Mouse (Mus musculus) embryonic facial prominence, embryonic 14.5 days (tissue): ENCODE measurements around the gene Rpl38. TPM values are rescaled to one million over a fixed set of nuclear protein-coding genes. Genes with fewer than 3 reads are reported as not detected.
A peak's percentile ranks its signal among the peaks of the same experiment; 100 is the strongest.

Experiments used
- ATAC-seq: fragments of 200-750 bp; cut with Nextera tagmentation; 2 replicates; pipeline ENCODE4 v1.8.0; 2017; ENCODE audit warnings: low read depth, moderate number of reproducible peaks, moderate TSS enrichment
- DNase-seq: peaks from one replicate; pipeline ENCODE4 v3.0.0-alpha.2; 2015; ENCODE audit warnings: low spot score
- H3K27ac ChIP-seq: fragments of 300-500 bp; sonication (generic); replicated peaks from 2 replicates; pipeline ENCODE4 v1.5.1; 2014; ENCODE audit warnings: low read depth, mild to moderate bottlenecking, low read length, moderate library complexity
- H3K27me3 ChIP-seq: fragments of 300-500 bp; sonication (generic); replicated peaks from 2 replicates; pipeline ENCODE4 v1.6.1; 2014; ENCODE audit warnings: low read length; ENCODE audit not compliant: control insufficient read depth, insufficient read depth
- H3K36me3 ChIP-seq: fragments of 300-500 bp; sonication (generic); 2 replicates; pipeline ENCODE4 v1.6.1; 2014; ENCODE audit warnings: low read length, mixed read lengths; ENCODE audit not compliant: control insufficient read depth, insufficient read depth
- H3K4me1 ChIP-seq: fragments of 300-500 bp; sonication (generic); 2 replicates; pipeline ENCODE4 v1.6.1; 2014; ENCODE audit warnings: antibody characterized with exemption, low read length; ENCODE audit not compliant: control insufficient read depth, insufficient read depth
- H3K4me2 ChIP-seq: fragments of 300-500 bp; sonication (generic); 2 replicates; pipeline ENCODE4 v1.6.1; 2014; ENCODE audit warnings: low read depth, mild to moderate bottlenecking, low read length, moderate library complexity, mixed read lengths
- H3K4me3 ChIP-seq: fragments of 300-500 bp; sonication (generic); 2 replicates; pipeline ENCODE4 v1.5.1; 2014; ENCODE audit warnings: low read depth, mild to moderate bottlenecking, low read length
- H3K9ac ChIP-seq: fragments of 300-500 bp; sonication (generic); 2 replicates; pipeline ENCODE4 v1.6.1; 2014; ENCODE audit warnings: low read depth, mild to moderate bottlenecking, low read length, moderate library complexity, mixed read lengths
- H3K9me3 ChIP-seq: fragments of 300-500 bp; sonication (generic); 2 replicates; pipeline ENCODE4 v1.6.1; 2016; ENCODE audit warnings: low read length; ENCODE audit not compliant: control insufficient read depth
- WGBS: fragments of 180-500 bp; shearing (Covaris S2); extraction: QIAGEN DNeasy Blood & Tissue Kit; methylation state at CpG from one replicate; pipeline ENCODE4 v1.1.7; 2014; 5-methylcytosine and 5-hydroxymethylcytosine counted together
- polyA plus RNA-seq: library from polyadenylated mRNA; unstranded; fragments of >200 nt; fragmentation: Nextera tagmentation; extraction: Ambion mirVana; gene quantifications from 2 replicates; pipeline ENCODE4 v1.2.1, GENCODE M21; 2014

Gene Rpl38
- polyA plus RNA-seq, 1 experiment from 2014 or later = 1,191 TPM

DNA sequence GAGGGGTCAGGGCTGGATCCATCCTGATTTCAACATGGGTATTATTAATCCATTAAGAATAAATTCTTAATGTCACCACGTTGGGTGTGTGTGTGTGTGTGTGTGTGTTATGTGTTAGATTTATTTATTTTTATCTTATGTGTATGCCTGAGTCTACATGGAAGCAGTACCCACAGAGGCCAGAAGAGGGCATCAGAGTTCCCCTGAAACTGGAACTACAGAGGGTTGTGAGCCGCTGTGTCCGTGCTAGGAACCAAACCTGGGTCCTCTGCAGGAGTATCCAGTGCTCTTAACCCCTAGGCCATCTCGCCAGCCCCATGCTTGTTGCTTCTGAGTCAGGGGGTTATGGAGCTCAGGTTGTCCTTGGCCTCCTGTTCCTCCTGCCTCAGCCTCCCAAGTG lies 18.8 kb upstream of the Rpl38 start:
- Histone ChIP-seq H3K27me3 (no peaks in the 10 kb centered on the region), H3K4me2 (no peak overlapping the region), H3K4me3 (no peak overlapping the region), H3K9ac (no peak overlapping the region), H3K4me1 (no peaks in the 10 kb centered on the region), H3K36me3 (no peaks in the 10 kb centered on the region), H3K27ac (no peak overlapping the region), H3K9me3 (0 out of 2 replicates have a peak, but pooled peaks cover 3% of the 10 kb centered on the region)
- ATAC-seq (no peak), DNase-seq (no peak)
- WGBS = 73% methylated on average over 4 of the region's 4 CpGs

- no peaks in the 10 kb centered on the region for H3K27me3 ChIP-seq
- peak; percentile 66 for DNase-seq
- WGBS = 4% methylated on average over 16 of the region's 16 CpGs
- no peaks in the 10 kb centered on the region for H3K36me3 ChIP-seq
- no peak for ATAC-seq
- H3K9me3 ChIP-seq = no peaks in the 10 kb centered on the region
- H3K4me3 ChIP-seq = no peak overlapping the region
- H3K9ac ChIP-seq = no peak overlapping the region
- H3K4me1 ChIP-seq = no peaks in the 10 kb centered on the region
- no peak overlapping the region for H3K4me2 ChIP-seq
- no peak overlapping the region for H3K27ac ChIP-seq
These were observed 15.8 kb upstream of the Rpl38 start for GRCm38 (mm10) chr11:114652531-114652930.

GRCm38 (mm10) chr11:114653664-114654063 lies 14.7 kb upstream of the Rpl38 start:
- Histone ChIP-seq H3K27me3 (no peaks in the 10 kb centered on the region), H3K9me3 (no peaks in the 10 kb centered on the region), H3K4me3 (no peak overlapping the region), H3K4me1 (no peaks in the 10 kb centered on the region), H3K9ac (no peak overlapping the region), H3K36me3 (no peaks in the 10 kb centered on the region), H3K4me2 (no peak overlapping the region), H3K27ac (no peak overlapping the region)
- ATAC-seq (no peak), DNase-seq (no peak)
- 75% methylated on average over 6 of the region's 6 CpGs for WGBS

DNA sequence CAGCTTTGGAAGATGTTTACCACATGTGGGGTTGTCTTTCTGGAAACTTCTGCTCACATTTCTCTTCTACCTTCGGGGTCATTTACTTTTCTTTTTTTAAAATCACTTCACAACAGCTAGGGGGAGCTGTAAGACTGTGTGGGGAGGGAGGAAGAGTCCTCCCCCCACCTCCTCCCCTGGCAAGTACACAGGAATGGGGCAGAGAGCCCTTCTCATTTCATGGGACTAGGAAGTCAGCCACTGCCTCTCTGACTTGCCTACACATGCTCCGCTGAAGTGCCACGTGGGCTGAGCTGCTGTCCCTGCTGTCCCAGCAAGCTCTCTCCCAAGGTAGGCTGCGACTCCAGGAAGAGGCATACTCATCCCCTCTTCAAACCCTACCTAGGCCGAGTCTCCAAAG lies 13.8 kb upstream of the Rpl38 start:
- H3K9me3 ChIP-seq = no peaks in the 10 kb centered on the region
- 49% methylated on average over 5 of the region's 5 CpGs for WGBS
- H3K4me2 ChIP-seq = no peak overlapping the region
- no peak overlapping the region for H3K27ac ChIP-seq
- H3K9ac ChIP-seq = no peak overlapping the region
- no peaks in the 10 kb centered on the region for H3K4me1 ChIP-seq
- ATAC-seq (no peak), DNase-seq (no peak)
- no peaks in the 10 kb centered on the region for H3K36me3 ChIP-seq
- no peak overlapping the region for H3K4me3 ChIP-seq
- H3K27me3 ChIP-seq = no peaks in the 10 kb centered on the region

GRCm38 (mm10) chr11:114655350-114656008 lies 12.8 kb upstream of the Rpl38 start:
- H3K4me2 ChIP-seq = no peak overlapping the region
- H3K4me3 ChIP-seq = no peak overlapping the region
- H3K27me3 ChIP-seq = no peaks in the 10 kb centered on the region
- 75% methylated on average over 7 of the region's 7 CpGs for WGBS
- H3K9ac ChIP-seq = no peak overlapping the region
- H3K9me3 ChIP-seq = no peaks in the 10 kb centered on the region
- no peaks in the 10 kb centered on the region for H3K4me1 ChIP-seq
- no peak overlapping the region for H3K27ac ChIP-seq
- ATAC-seq (no peak), DNase-seq (no peak)
- no peaks in the 10 kb centered on the region for H3K36me3 ChIP-seq

- H3K27ac ChIP-seq = no peak overlapping the region
- no peak overlapping the region for H3K9ac ChIP-seq
- no peaks in the 10 kb centered on the region for H3K27me3 ChIP-seq
- H3K36me3 ChIP-seq = no peaks in the 10 kb centered on the region
- no peaks in the 10 kb centered on the region for H3K9me3 ChIP-seq
- ATAC-seq (no peak), DNase-seq (no peak)
- 29% methylated on average over 17 of the region's 27 CpGs for WGBS
- H3K4me3 ChIP-seq = no peak overlapping the region
- H3K4me2 ChIP-seq = no peak overlapping the region
- H3K4me1 ChIP-seq = no peaks in the 10 kb centered on the region
These were observed 11.2 kb upstream of the Rpl38 start for GRCm38 (mm10) chr11:114656994-114657644.

- Histone ChIP-seq H3K27ac (no peak overlapping the region), H3K9ac (no peak overlapping the region), H3K36me3 (no peaks in the 10 kb centered on the region), H3K4me1 (no peaks in the 10 kb centered on the region), H3K9me3 (no peaks in the 10 kb centered on the region), H3K27me3 (no peaks in the 10 kb centered on the region), H3K4me2 (no peak overlapping the region), H3K4me3 (no peak overlapping the region)
- no peak for ATAC-seq
- no peak for DNase-seq
- 14% methylated on average over 7 of the region's 7 CpGs for WGBS
These were observed 10.6 kb upstream of the Rpl38 start for GRCm38 (mm10) chr11:114657737-114658136.

- 87% methylated on average over 13 of the region's 14 CpGs for WGBS
- no peak overlapping the region for H3K27ac ChIP-seq
- H3K9me3 ChIP-seq = no peaks in the 10 kb centered on the region
- no peaks in the 10 kb centered on the region; the same call in 1 of the 2 replicates for H3K27me3 ChIP-seq
- no peak overlapping the region for H3K4me2 ChIP-seq
- no peaks in the 10 kb centered on the region for H3K36me3 ChIP-seq
- no peak overlapping the region for H3K4me3 ChIP-seq
- H3K4me1 ChIP-seq = no peaks in the 10 kb centered on the region
- H3K9ac ChIP-seq = no peak overlapping the region
- ATAC-seq = no peak
- no peak for DNase-seq
These were observed 6.2 kb upstream of the Rpl38 start for GRCm38 (mm10) chr11:114662161-114662560.
